ENCODE assay signal across 11 mouse cellular contexts in genomic region chr10:68435754-68436153, GRCm38 (mm10).
"Had no signal": no experiment of that assay in that cellular context is flagged by ENCODE, and none has a peak within 500 bp of the region (broad histone marks: within the 10 kb centered on the region; RNA-seq: fewer than 3 reads in every experiment).

No protein-coding gene starts in this region.

- H3K27me3 ChIP-seq: liver, embryonic 15.5 days; lung, embryonic 15.5 days; midbrain, embryonic 13.5 days had no signal

- ATAC-seq: hindbrain, postnatal 0 days; midbrain, embryonic 13.5 days had no signal

- H3K36me3 ChIP-seq: liver, embryonic 15.5 days; lung, embryonic 15.5 days; midbrain, embryonic 13.5 days had no signal

- H3K4me3 ChIP-seq: liver, embryonic 15.5 days; lung, embryonic 15.5 days; midbrain, embryonic 13.5 days had no signal

- H3K9ac ChIP-seq: liver, embryonic 15.5 days; lung, embryonic 15.5 days; midbrain, embryonic 13.5 days had no signal

- H3K4me2 ChIP-seq: liver, embryonic 15.5 days; lung, embryonic 15.5 days; midbrain, embryonic 13.5 days had no signal

- H3K4me1 ChIP-seq: lung, embryonic 15.5 days; midbrain, embryonic 13.5 days had no signal

- DNase-seq: kidney, postnatal 14 days; layer of hippocampus, adult 9-11 months; layer of hippocampus, postnatal 36 days; lung, postnatal 14 days; right cerebral cortex, postnatal 25 days; thymus, adult 2 months; thymus, postnatal 25 days had no signal

- H3K27ac ChIP-seq: hindbrain, postnatal 0 days; liver, embryonic 15.5 days; lung, embryonic 15.5 days; midbrain, embryonic 13.5 days had no signal

- H3K9me3 ChIP-seq: liver, embryonic 15.5 days; lung, embryonic 15.5 days; midbrain, embryonic 13.5 days had no signal
